Mouse (Mus musculus) neural tube, embryonic 14.5 days (tissue): ENCODE data around the gene Txndc11. TPM values are rescaled to one million over a fixed set of nuclear protein-coding genes. Genes with fewer than 3 reads are reported as not detected.

Experiments used
- ATAC-seq: fragments of 200-750 bp; cut with Nextera tagmentation; 2 replicates; pipeline ENCODE4 v1.8.0; 2017; ENCODE audit warnings: low read depth, mild to moderate bottlenecking, moderate TSS enrichment, moderate library complexity
- H3K27ac ChIP-seq: fragments of 300-500 bp; sonication (generic); 2 replicates; pipeline ENCODE4 v1.5.1; 2014; ENCODE audit warnings: low read depth, mild to moderate bottlenecking, control low read depth, low read length, moderate library complexity, mixed read lengths
- H3K27me3 ChIP-seq: fragments of 300-500 bp; sonication (generic); 2 replicates; pipeline ENCODE4 v1.6.1; 2014; ENCODE audit warnings: low read length; ENCODE audit not compliant: control insufficient read depth, insufficient read depth
- H3K36me3 ChIP-seq: fragments of 300-500 bp; sonication (generic); 2 replicates; pipeline ENCODE4 v1.6.1; 2014; ENCODE audit warnings: low read length, mixed read lengths; ENCODE audit not compliant: control insufficient read depth, insufficient read depth
- H3K4me1 ChIP-seq: fragments of 300-500 bp; sonication (generic); 2 replicates; pipeline ENCODE4 v1.6.1; 2014; ENCODE audit warnings: low read length; ENCODE audit not compliant: control insufficient read depth, insufficient read depth
- H3K4me2 ChIP-seq: fragments of 300-500 bp; sonication (generic); 2 replicates; pipeline ENCODE4 v1.6.1; 2014; ENCODE audit warnings: mild to moderate bottlenecking, low read depth, low read length, control low read depth
- H3K4me3 ChIP-seq: fragments of 300-500 bp; sonication (generic); 2 replicates; pipeline ENCODE4 v1.5.1; 2014; ENCODE audit warnings: low read depth, low read length, control low read depth, mixed read lengths
- H3K9ac ChIP-seq: fragments of 300-500 bp; sonication (generic); replicated peaks from 2 replicates; pipeline ENCODE4 v1.6.1; 2014; ENCODE audit warnings: low read depth, mild to moderate bottlenecking, control low read depth, low read length, mixed read lengths
- H3K9me3 ChIP-seq: fragments of 300-500 bp; sonication (generic); 2 replicates; pipeline ENCODE4 v1.6.1; 2016; ENCODE audit warnings: low read length; ENCODE audit not compliant: control insufficient read depth
- WGBS: fragments of 180-500 bp; shearing (Covaris S2); extraction: QIAGEN DNeasy Blood & Tissue Kit; methylation state at CpG from one replicate; pipeline ENCODE4 v1.1.7; 2014; 5-methylcytosine and 5-hydroxymethylcytosine counted together
- polyA plus RNA-seq: library from polyadenylated mRNA; unstranded; fragments of >200 nt; fragmentation: Nextera tagmentation; extraction: Ambion mirVana; gene quantifications from 2 replicates; pipeline ENCODE4 v1.2.1, GENCODE M21; 2014

Txndc11 gene
- polyA plus RNA-seq, result 33.0 and 33.1 TPM in 2 replicates

DNA sequence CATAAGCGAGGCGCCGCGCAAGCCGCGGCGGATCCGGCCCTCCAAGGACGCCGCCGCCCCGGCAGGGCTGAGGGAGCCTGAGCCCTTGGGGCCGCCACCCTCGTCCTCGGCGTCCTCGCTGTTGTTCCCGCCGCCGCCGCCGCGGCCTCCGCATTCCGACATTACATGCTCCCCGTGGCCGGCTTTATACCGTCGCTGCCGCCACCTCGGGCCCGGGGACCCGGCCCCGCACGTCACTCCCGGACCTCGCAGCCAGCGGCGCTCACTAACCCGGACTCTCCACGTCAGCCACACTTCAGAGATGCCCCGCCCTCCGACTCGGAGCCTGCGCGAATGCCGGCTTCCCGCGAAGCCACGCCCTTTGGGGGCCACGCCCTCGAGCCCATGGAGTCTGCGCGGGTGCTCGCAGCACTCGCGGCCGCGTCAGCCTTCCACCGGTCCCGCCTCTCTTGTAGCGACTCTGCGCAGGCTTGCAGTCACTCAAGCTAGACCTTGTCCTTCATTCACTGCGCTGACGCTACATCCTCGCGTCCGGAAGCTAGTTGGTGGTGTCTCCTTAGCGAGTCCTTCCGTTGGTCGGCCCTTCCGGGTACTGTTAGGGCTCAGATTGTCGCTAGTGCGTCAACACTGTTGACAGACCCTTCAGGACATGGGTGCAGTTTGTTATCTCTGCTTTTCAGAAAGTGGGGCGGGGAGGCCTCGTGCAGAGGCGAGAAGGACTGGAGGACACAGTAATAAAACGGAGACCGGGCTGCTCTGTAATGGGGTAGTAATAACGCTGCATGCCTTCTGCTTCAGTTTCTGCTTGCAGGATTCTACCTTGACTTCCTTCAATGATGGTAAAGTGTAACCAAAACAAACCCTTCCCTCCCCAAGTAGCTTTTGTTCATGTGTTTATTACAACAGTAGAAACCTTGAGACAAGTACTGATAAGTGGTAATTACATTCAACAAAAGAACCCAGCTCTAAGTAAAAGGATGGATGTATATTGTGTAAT is at the start of gene Txndc11:
TSS of gene Txndc11 (minus strand) at position 303 of the 997 bp plus-strand sequence.
- Histone ChIP-seq H3K9me3 (no peaks in the 10 kb centered on the region), H3K4me2 (peak within 1 kb of the TSS; percentile 67), H3K36me3 (peaks cover 18% of the 10 kb centered on the region), H3K27ac (peak within 1 kb of the TSS; percentile 89), H3K9ac (peak within 1 kb of the TSS; percentile 90), H3K4me1 (peaks cover 22% of the 10 kb centered on the region), H3K4me3 (peak within 1 kb of the TSS; percentile 96), H3K27me3 (no peaks in the 10 kb centered on the region)
- ATAC-seq, result peak; percentile 99
- 0% methylated on average over 80 of the region's 80 CpGs for WGBS

GRCm38 (mm10) chr16:11177404-11177803 is 43.0 kb upstream of the Txndc11 start:
- Histone ChIP-seq H3K9me3 (no peaks in the 10 kb centered on the region), H3K27me3 (no peaks in the 10 kb centered on the region), H3K4me2 (no peak overlapping the region), H3K36me3 (no peaks in the 10 kb centered on the region), H3K4me1 (peaks cover 13% of the 10 kb centered on the region; the same call in 1 of the 2 replicates), H3K9ac (no peak overlapping the region), H3K27ac (no peak overlapping the region), H3K4me3 (no peak overlapping the region)
- 82% methylated on average over 2 of the region's 2 CpGs for WGBS
- ATAC-seq, result no peak

DNA sequence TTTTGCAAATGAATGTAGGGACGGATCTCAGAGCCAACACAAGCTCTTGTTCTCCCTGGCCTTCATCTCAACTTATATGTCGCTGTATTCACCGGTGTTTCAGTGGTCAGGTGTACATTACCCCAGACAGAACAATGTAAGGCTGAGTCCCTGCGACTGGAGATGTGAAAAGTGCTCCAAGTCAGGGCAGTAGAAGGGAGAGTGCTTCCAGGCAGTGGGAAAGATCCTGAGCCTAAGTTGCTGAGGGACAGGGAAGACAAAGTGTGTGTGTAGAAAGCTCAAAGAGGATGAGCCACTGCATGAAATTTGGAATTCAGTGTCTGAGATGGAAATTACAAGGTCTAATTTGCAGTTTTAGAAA is 42.4 kb upstream of the Txndc11 start:
- ATAC-seq, result peak; percentile 1; the same call in 1 of the 2 replicates
- Histone ChIP-seq H3K27me3 (no peaks in the 10 kb centered on the region), H3K4me3 (peak overlapping the region; percentile 88), H3K9ac (peak overlapping the region; percentile 76), H3K9me3 (no peaks in the 10 kb centered on the region), H3K4me2 (peak overlapping the region; percentile 88), H3K4me1 (peaks cover 13% of the 10 kb centered on the region; the same call in 1 of the 2 replicates), H3K36me3 (no peaks in the 10 kb centered on the region), H3K27ac (peak overlapping the region; percentile 80; the same call in 1 of the 2 replicates)
- WGBS, result 4% methylated on average over 4 of the region's 4 CpGs

DNA sequence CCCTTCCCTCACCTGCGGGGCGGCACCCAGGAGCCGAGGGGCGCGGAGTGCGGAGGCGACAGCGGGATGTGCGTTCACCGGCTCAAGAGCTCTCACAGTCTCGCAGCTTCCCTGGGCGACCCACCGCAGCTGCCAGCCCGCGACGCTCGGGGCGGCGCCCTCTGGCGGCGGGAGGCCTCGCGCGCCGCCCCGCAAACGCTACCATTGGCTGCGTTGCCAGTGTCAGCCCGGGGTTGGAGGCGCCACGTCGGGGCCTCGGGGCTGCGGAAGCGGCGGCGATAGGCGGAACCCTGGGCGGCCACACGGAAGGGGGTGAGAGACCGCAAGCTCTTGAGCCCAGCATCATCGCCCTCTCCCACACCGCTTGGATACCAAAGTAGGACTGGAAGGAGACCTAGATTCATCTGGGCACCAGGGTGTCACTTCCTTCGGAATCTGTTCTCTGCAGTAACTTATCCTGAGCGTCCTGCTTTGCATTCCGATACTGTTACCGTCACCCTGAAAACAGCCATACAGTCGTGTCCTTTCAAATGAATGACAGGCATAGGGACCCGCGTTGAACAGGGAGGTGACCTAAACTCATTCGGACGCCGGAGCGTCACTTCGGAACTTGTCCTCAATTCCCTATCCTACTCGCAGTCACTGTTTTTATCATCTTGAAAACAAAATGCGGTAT is 41.9 kb upstream of the Txndc11 start, which contains the start of gene Zc3h7a:
TSS of gene Zc3h7a (minus strand) at position 186 of the 676 bp plus-strand sequence.
- peak within 1 kb of the TSS; percentile 88 for H3K4me3 ChIP-seq
- peak within 1 kb of the TSS; percentile 88 for H3K4me2 ChIP-seq
- H3K36me3 ChIP-seq, result no peaks in the 10 kb centered on the region
- under 1% methylated on average over 57 of the region's 57 CpGs for WGBS
- no peaks in the 10 kb centered on the region for H3K9me3 ChIP-seq
- H3K27me3 ChIP-seq, result no peaks in the 10 kb centered on the region
- peaks cover 13% of the 10 kb centered on the region; the same call in 1 of the 2 replicates for H3K4me1 ChIP-seq
- H3K9ac ChIP-seq, result peak within 1 kb of the TSS; percentile 76
- peak; percentile 95 for ATAC-seq
- peak within 1 kb of the TSS; percentile 80 for H3K27ac ChIP-seq

DNA sequence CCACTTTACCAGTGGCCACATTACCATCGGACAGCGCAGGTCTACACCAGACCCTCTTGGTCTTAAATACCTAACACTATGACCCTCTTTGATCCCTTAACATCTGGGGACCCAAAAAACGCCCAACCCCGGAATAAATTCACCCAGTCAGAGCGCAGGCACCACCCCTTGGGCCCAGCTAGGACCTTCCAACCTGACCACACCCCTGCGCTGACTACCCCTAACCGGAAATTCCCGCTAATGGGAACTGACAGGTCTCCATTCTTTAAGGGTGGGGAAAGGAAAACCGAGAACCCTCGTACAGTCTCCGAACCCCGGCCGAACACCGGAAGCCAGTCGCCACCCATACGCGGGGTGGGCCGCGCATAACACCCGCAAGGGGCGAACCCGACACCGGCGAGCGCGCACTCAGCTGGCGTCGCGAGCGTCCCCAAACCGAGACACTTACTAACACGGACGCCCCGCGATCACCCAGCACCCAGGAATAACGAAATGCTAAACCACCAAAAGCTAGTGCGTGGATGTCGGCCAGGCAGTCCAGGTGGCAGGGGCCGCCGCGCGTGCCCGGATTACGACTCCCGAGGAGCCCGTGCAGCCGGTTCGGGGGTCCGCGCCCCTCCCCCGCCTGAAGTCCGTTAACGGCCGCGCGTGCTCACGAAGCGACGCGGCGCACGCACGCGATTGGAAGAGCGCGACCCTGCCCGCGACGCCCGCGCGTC is 41.2 kb upstream of the Txndc11 start:
- Histone ChIP-seq H3K4me2 (peak overlapping the region; percentile 88), H3K27ac (peak overlapping the region; percentile 80), H3K9me3 (no peaks in the 10 kb centered on the region), H3K27me3 (no peaks in the 10 kb centered on the region), H3K9ac (peak overlapping the region; percentile 76), H3K36me3 (no peaks in the 10 kb centered on the region), H3K4me1 (peaks cover 13% of the 10 kb centered on the region; the same call in 1 of the 2 replicates), H3K4me3 (peak overlapping the region; percentile 88)
- peak; percentile 65 for ATAC-seq
- under 1% methylated on average over 67 of the region's 72 CpGs for WGBS

DNA sequence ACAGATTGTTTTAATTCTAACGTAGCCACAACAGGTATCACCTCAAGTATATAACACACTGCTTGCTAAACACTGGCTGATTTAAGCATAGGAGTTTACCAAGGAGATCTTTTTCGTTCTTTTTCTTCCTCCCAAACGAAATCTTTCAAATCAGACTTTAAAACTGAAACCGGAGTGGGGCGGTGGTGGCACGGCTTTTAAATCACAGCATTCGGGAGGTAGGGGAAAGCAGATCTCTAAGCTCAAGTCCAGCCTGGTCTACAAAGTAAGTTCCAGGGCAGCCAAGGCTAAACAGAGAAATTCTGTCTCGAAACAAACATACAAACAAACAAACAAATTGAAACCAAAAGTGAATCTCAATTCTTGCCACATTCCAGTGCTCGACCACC is 40.6 kb upstream of the Txndc11 start:
- Histone ChIP-seq H3K4me2 (peak overlapping the region; percentile 88), H3K9ac (peak overlapping the region; percentile 76), H3K9me3 (no peaks in the 10 kb centered on the region), H3K4me3 (peak overlapping the region; percentile 88), H3K27me3 (no peaks in the 10 kb centered on the region), H3K4me1 (peaks cover 13% of the 10 kb centered on the region; the same call in 1 of the 2 replicates), H3K36me3 (no peaks in the 10 kb centered on the region), H3K27ac (peak overlapping the region; percentile 80; the same call in 1 of the 2 replicates)
- no peak for ATAC-seq
- 7% methylated on average over 9 of the region's 9 CpGs for WGBS

DNA sequence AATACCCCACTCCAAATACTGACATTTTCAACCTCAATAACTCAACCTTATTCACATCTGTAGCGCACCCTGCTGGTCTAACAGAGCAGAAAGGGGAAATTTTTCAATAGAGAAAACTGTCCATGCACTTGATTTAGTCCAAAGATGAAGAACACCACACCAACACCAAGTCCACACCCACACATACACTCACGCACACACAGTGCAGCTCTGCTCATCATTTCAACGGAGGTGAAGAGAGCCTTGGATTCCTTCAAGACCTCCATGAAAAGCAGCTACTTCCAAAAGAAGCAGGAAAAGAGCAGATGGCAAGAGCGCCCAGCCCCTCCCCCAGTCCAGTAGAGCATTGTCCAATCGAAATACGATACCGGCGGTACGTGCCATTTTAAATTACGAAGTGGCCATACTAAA is 40.2 kb upstream of the Txndc11 start:
- no peak for ATAC-seq
- H3K4me1 ChIP-seq, result peaks cover 13% of the 10 kb centered on the region; the same call in 1 of the 2 replicates
- no peak overlapping the region; the same call in 1 of the 2 replicates for H3K27ac ChIP-seq
- H3K27me3 ChIP-seq, result no peaks in the 10 kb centered on the region
- no peaks in the 10 kb centered on the region for H3K36me3 ChIP-seq
- H3K9me3 ChIP-seq, result no peaks in the 10 kb centered on the region
- peak overlapping the region; percentile 88 for H3K4me3 ChIP-seq
- no peak overlapping the region for H3K9ac ChIP-seq
- peak overlapping the region; percentile 88 for H3K4me2 ChIP-seq
- WGBS, result 14% methylated on average over 10 of the region's 10 CpGs

GRCm38 (mm10) chr16:11171679-11172078 is 37.2 kb upstream of the Txndc11 start:
- Histone ChIP-seq H3K4me1 (peaks cover 10% of the 10 kb centered on the region; the same call in 1 of the 2 replicates), H3K4me2 (no peak overlapping the region), H3K36me3 (no peaks in the 10 kb centered on the region), H3K9ac (no peak overlapping the region), H3K27me3 (no peaks in the 10 kb centered on the region), H3K4me3 (no peak overlapping the region), H3K9me3 (no peaks in the 10 kb centered on the region), H3K27ac (no peak overlapping the region)
- ATAC-seq, result no peak
- WGBS, result 93% methylated on average over 6 of the region's 6 CpGs
